Mouse (Mus musculus) hindbrain, embryonic 14.5 days (tissue): Measurements from ENCODE around the gene Tubb2b. TPM values are rescaled to one million over a fixed set of nuclear protein-coding genes. Genes with fewer than 3 reads are reported as not detected.

Experiments used
- ATAC-seq: fragments of 200-750 bp; cut with Nextera tagmentation; 2 replicates; pipeline ENCODE4 v1.8.0; 2017; ENCODE audit warnings: moderate number of reproducible peaks, mild to moderate bottlenecking, moderate TSS enrichment, moderate library complexity; ENCODE audit not compliant: low FRiP score
- DNase-seq: peaks from one replicate; pipeline ENCODE4 v3.0.0-alpha.2; 2015; ENCODE audit warnings: low spot score
- H3K27ac ChIP-seq: fragments of 300-500 bp; sonication (generic); 2 replicates; pipeline ENCODE4 v1.5.1; 2014; ENCODE audit warnings: mild to moderate bottlenecking, moderate library complexity
- H3K27me3 ChIP-seq: fragments of 300-500 bp; sonication (generic); 2 replicates; pipeline ENCODE4 v1.6.1; 2014; ENCODE audit warnings: mild to moderate bottlenecking, low read length, mixed read lengths; ENCODE audit not compliant: control insufficient read depth, insufficient read depth
- H3K36me3 ChIP-seq: fragments of 300-500 bp; sonication (generic); replicated peaks from 2 replicates; pipeline ENCODE4 v1.6.1; 2014; ENCODE audit not compliant: control insufficient read depth, insufficient read depth
- H3K4me1 ChIP-seq: fragments of 300-500 bp; sonication (generic); replicated peaks from 2 replicates; pipeline ENCODE4 v1.6.1; 2014; ENCODE audit warnings: antibody characterized with exemption, low read length, mixed read lengths; ENCODE audit not compliant: control insufficient read depth, insufficient read depth
- H3K4me2 ChIP-seq: fragments of 300-500 bp; sonication (generic); replicated peaks from 2 replicates; pipeline ENCODE4 v1.6.1; 2014; ENCODE audit warnings: mild to moderate bottlenecking, moderate library complexity
- H3K4me3 ChIP-seq: fragments of 300-500 bp; sonication (generic); replicated peaks from 2 replicates; pipeline ENCODE4 v1.5.1; 2014; ENCODE audit warnings: mild to moderate bottlenecking, low read length
- H3K9ac ChIP-seq: fragments of 300-500 bp; sonication (generic); 2 replicates; pipeline ENCODE4 v1.6.1; 2014
- H3K9me3 ChIP-seq: fragments of 300-500 bp; sonication (generic); 2 replicates; pipeline ENCODE4 v1.6.1; 2016; ENCODE audit warnings: low read length; ENCODE audit not compliant: control insufficient read depth
- WGBS: fragments of 180-500 bp; shearing (Covaris S2); extraction: QIAGEN DNeasy Blood & Tissue Kit; methylation state at CpG from one replicate; pipeline ENCODE4 v1.1.7; 2014; 5-methylcytosine and 5-hydroxymethylcytosine counted together
- polyA plus RNA-seq: library from polyadenylated mRNA; unstranded; fragments of >200 nt; fragmentation: Nextera tagmentation; extraction: Ambion mirVana; gene quantifications from 2 replicates; pipeline ENCODE4 v1.2.1, GENCODE M21; 2014

The Tubb2b gene
- polyA plus RNA-seq, 1 experiment from 2014 or later = 682 TPM

DNA sequence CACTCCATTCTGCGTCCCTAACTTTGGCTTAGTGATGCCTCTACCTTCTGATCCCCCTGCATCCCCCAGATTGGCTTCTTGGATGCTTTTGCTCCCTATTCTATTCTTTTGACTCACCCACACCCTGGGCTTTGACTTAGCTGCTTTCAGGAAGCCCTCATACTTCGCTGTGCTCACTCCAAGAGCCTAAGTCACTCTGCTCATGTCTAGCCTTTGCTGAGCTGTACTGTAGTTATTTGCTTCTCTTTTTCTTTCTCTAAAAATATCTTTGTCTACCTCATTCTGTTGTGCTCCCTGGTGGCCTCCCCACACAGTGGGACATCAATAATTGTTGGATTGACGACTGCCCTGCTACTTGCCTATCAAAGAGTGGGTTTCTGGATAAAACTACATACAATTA is 17.9 kb upstream of the Tubb2b start:
- 34% methylated on average over 3 of the region's 3 CpGs for WGBS

DNA sequence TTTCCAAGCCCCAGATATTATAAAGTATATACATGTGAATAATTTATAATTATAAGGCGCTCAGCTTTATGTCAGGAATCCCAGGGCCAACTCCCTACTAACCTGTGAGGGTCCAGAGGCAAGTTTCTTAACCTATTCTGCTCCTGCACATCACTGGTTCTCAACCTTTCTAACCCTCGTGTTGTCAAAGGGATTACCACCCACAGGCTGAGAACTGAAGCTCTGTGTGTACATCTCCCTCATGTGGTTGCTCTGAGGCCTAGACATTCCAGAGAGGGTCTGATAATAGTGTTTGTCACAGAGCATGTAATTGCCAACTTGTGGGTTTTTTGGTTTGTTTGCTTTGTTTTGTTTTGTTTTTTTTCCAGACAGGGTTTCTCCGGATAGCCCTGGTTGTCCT is 16.6 kb upstream of the Tubb2b start:
- DNase-seq (no peak), ATAC-seq (no peak)
- Histone ChIP-seq H3K9ac (no peak overlapping the region), H3K27ac (peak overlapping the region; percentile 99), H3K4me3 (no peak overlapping the region), H3K9me3 (no peaks in the 10 kb centered on the region), H3K36me3 (no peaks in the 10 kb centered on the region), H3K4me1 (peaks cover 28% of the 10 kb centered on the region), H3K4me2 (no peak overlapping the region), H3K27me3 (no peaks in the 10 kb centered on the region)
- WGBS = 50% methylated on average over 3 of the region's 3 CpGs

More for the DNA sequence above, 17.9 kb upstream of the Tubb2b start:
- Histone ChIP-seq H3K9me3 (no peaks in the 10 kb centered on the region), H3K4me3 (peak overlapping the region; percentile 32), H3K4me1 (peaks cover 28% of the 10 kb centered on the region), H3K27me3 (no peaks in the 10 kb centered on the region), H3K4me2 (peak overlapping the region; percentile 79), H3K9ac (peak overlapping the region; percentile 65), H3K27ac (peak overlapping the region; percentile 99), H3K36me3 (no peaks in the 10 kb centered on the region)
- ATAC-seq = no peak
- DNase-seq = no peak

DNA sequence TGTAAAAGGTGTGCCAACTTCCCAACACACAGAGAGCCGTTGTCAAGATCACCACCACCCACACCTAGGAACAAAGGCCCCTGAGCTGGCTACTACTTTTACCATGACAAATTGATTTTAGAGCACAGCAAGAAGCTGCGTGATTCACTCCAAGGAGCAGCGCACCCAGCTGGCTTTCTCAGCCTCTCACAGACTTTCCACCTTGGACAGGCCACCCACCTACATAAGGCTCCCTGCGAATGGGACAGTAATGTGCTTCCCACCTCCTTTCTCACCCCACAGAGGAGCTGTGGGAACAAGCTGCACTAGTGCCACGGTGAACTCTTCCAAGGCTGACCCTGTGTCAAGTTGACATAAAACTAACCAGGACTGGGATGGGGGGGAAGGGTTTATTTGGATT is 13.1 kb upstream of the Tubb2b start:
- Histone ChIP-seq H3K4me1 (peaks cover 11% of the 10 kb centered on the region), H3K27me3 (no peaks in the 10 kb centered on the region), H3K9me3 (no peaks in the 10 kb centered on the region), H3K27ac (no peak overlapping the region), H3K36me3 (no peaks in the 10 kb centered on the region), H3K4me3 (no peak overlapping the region), H3K4me2 (no peak overlapping the region), H3K9ac (no peak overlapping the region)
- WGBS = 29% methylated on average over 5 of the region's 5 CpGs
- no peak for DNase-seq
- 0 out of 2 replicates have a peak, but pooled peaks have one; percentile 21 for ATAC-seq

DNA sequence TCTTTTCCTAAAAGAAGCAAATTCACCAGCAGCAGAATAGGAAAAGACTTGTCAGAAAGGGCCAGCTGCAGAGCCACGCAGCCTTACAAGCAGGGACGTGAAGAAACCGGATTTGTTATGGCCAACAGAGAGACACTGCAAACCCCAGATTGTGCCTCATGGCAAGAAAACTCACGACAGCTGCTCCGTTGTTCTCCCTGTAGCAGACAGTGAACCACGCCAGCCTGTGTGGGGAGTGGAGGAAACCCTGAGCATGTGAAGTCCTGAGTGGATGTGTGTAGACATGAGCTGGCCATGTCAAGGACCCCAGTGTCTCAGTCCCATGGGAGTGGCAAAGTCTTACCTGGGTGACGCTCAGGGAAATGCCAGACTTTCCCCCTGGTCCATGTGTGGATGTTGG is 6.3 kb upstream of the Tubb2b start:
- Histone ChIP-seq H3K27me3 (no peaks in the 10 kb centered on the region), H3K36me3 (no peaks in the 10 kb centered on the region), H3K9me3 (no peaks in the 10 kb centered on the region), H3K9ac (no peak overlapping the region), H3K4me3 (no peak overlapping the region), H3K4me2 (no peak overlapping the region), H3K27ac (peak overlapping the region; percentile 74), H3K4me1 (peaks cover 38% of the 10 kb centered on the region)
- WGBS = 34% methylated on average over 7 of the region's 7 CpGs
- no peak; the same call in 1 of the 2 replicates for ATAC-seq
- peak; percentile 58 for DNase-seq

DNA sequence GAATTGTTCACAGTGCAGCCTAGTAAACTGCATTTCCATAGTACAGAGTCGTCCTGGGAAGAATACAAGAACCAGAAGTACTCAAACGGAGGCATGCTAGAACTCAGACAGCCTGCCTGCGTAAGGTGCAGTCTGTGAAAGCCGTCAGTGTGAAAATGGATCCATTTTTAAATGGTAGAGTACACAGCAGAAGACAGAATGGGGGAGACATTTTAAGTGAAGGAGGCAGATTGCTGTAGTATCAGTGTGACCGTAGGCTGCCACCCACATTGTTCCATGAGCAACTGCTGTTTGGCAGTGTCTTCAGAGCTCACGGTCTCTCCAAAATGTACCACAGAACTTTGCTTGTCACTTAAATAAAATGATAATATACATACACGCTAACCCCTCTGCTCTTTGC is 4.0 kb upstream of the Tubb2b start:
- DNase-seq = peak; percentile 49
- Histone ChIP-seq H3K9ac (peak overlapping the region; percentile 100), H3K9me3 (no peaks in the 10 kb centered on the region), H3K4me2 (peak overlapping the region; percentile 97), H3K27me3 (no peaks in the 10 kb centered on the region), H3K27ac (peak overlapping the region; percentile 100), H3K36me3 (no peaks in the 10 kb centered on the region), H3K4me1 (peaks cover 40% of the 10 kb centered on the region), H3K4me3 (peak overlapping the region; percentile 89)
- no peak for ATAC-seq
- 10% methylated on average over 7 of the region's 7 CpGs for WGBS

DNA sequence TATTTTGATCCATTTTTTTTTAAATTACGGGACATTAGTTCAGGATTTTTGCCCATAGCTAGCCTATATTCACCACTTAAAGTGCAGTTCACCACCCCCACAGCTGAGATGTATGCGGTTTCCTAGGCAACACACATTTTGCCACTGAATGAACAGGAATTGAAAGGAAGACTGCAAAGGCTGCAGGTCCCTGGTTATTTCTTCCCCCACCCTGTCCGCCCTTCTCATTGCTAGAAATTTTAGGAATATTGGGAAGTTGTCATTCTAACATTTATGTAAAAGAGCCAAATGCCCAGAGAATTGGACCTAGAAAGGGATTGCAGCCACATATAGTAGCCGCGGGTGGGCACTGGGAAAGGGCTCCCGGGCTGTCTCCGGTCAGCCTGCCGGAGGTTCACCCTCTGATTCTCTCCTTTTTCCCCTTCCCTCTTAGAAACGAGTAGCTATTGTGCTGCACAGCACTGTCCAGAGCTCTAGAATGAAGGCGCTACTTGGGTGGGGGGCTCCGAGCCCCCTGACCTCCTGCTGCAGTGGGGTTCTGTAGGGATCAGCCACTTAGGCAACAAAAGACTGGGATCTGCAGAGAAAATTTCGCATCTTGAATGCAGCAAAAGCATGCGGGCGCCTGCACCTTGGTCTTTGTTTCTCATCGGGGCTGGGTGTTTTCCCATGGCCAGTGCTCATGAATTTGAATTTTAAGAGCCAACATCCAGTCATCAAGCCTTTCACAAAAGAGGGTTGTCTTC is 3.2 kb upstream of the Tubb2b start:
- peak overlapping the region; percentile 89 for H3K4me3 ChIP-seq
- ATAC-seq (no peak), DNase-seq (peak; percentile 81)
- 2% methylated on average over 15 of the region's 15 CpGs for WGBS
- no peaks in the 10 kb centered on the region for H3K9me3 ChIP-seq
- peaks cover 6% of the 10 kb centered on the region for H3K36me3 ChIP-seq
- peak overlapping the region; percentile 97 for H3K4me2 ChIP-seq
- H3K27ac ChIP-seq = peak overlapping the region; percentile 100
- peak overlapping the region; percentile 100 for H3K9ac ChIP-seq
- H3K4me1 ChIP-seq = peaks cover 40% of the 10 kb centered on the region
- no peaks in the 10 kb centered on the region for H3K27me3 ChIP-seq

DNA sequence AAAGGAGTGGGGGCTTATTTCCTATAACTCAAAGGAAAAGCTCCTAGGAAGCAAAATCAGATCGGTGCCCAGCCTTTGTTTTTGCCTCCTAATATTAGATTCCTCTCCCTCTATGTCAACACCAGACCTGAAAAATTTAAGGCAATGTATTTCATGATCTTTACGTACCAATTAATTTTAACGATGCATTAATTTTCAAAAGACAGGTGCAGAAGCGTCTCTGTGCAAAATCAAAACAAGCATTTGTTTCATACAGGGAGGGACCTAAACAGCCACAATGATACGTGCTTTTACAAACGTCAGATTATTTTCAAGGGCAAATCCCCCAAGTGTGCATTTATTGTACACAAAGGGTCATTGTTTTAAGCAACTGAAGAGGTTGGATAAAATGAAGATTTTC is 2.6 kb upstream of the Tubb2b start:
- Histone ChIP-seq H3K4me3 (peak overlapping the region; percentile 89), H3K9me3 (no peaks in the 10 kb centered on the region), H3K27me3 (no peaks in the 10 kb centered on the region), H3K36me3 (peaks cover 10% of the 10 kb centered on the region), H3K27ac (peak overlapping the region; percentile 100), H3K9ac (peak overlapping the region; percentile 100), H3K4me2 (peak overlapping the region; percentile 97), H3K4me1 (peaks cover 40% of the 10 kb centered on the region)
- 8% methylated on average over 6 of the region's 6 CpGs for WGBS
- no peak for DNase-seq
- no peak for ATAC-seq

DNA sequence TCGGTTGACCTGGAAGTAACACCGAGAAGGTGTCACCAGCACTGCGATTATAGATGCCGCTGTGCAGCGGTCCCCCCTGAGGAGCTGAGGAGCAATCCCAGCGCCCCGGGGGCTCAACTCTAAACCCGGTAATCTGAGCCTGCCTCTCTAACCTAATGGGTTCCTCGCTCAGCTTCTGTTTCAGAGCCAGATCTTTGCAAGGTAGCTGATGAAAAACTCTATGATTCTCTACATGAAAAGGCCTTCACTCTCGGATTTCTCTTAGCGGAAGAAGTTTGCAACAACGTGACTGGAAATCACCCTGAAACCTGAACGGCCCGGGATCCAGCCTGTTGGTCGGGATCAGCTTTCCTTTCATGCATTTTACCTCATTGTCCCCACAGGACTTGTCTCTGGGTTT is 2.0 kb upstream of the Tubb2b start:
- WGBS = under 1% methylated on average over 15 of the region's 15 CpGs
- Histone ChIP-seq H3K27ac (peak overlapping the region; percentile 100), H3K27me3 (no peaks in the 10 kb centered on the region), H3K4me1 (peaks cover 40% of the 10 kb centered on the region), H3K9ac (peak overlapping the region; percentile 100), H3K36me3 (peaks cover 12% of the 10 kb centered on the region), H3K9me3 (no peaks in the 10 kb centered on the region), H3K4me2 (peak overlapping the region; percentile 97), H3K4me3 (peak overlapping the region; percentile 89)
- peak; percentile 69 for DNase-seq
- ATAC-seq = no peak

DNA sequence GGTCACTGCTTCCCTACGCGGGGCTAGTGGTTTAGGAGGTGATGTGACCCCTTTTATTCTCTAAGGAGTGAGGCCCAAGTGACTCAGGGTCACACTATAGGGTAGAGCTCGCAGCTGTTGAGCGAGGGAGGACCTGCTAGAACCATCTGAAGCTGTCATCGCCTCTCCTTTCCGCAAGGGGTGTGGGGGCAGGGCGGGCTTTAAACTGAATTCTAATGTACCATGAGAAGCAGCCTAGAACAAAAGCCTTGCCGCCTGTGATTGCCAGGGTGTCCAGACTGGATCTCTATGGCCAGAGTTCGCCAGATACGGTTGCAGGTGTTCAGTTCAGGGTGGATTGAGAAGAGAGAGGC is 1.4 kb upstream of the Tubb2b start:
- peak overlapping the region; percentile 97 for H3K4me2 ChIP-seq
- H3K36me3 ChIP-seq = peaks cover 18% of the 10 kb centered on the region
- no peaks in the 10 kb centered on the region for H3K9me3 ChIP-seq
- WGBS = under 1% methylated on average over 10 of the region's 10 CpGs
- DNase-seq (peak; percentile 81), ATAC-seq (peak; percentile 32)
- peaks cover 36% of the 10 kb centered on the region for H3K4me1 ChIP-seq
- H3K4me3 ChIP-seq = peak overlapping the region; percentile 89
- H3K27me3 ChIP-seq = no peaks in the 10 kb centered on the region
- peak overlapping the region; percentile 100 for H3K27ac ChIP-seq
- peak overlapping the region; percentile 100 for H3K9ac ChIP-seq
